Mouse (Mus musculus) forebrain, embryonic 10.5 days (tissue): Measurements from ENCODE around the gene Fam19a2. TPM values are rescaled to one million over a fixed set of nuclear protein-coding genes. Genes with fewer than 3 reads are reported as not detected.

Source experiments
- DNase-seq: peaks from one replicate; pipeline ENCODE4 v3.0.0-alpha.2; 2017; ENCODE audit warnings: low spot score; ENCODE audit errors: extremely low spot score
- H3K27ac ChIP-seq: fragments of 300-500 bp; sonication (generic); 2 replicates; pipeline ENCODE4 v1.5.1; 2016; ENCODE audit warnings: mild to moderate bottlenecking
- H3K27me3 ChIP-seq: fragments of 300-500 bp; sonication (generic); 2 replicates; pipeline ENCODE4 v1.6.1; 2016; ENCODE audit warnings: mild to moderate bottlenecking; ENCODE audit not compliant: poor library complexity, severe bottlenecking
- H3K36me3 ChIP-seq: fragments of 300-500 bp; sonication (generic); replicated peaks from 2 replicates; pipeline ENCODE4 v1.6.1; 2016; ENCODE audit warnings: mild to moderate bottlenecking, moderate library complexity
- H3K4me1 ChIP-seq: fragments of 300-500 bp; sonication (generic); 2 replicates; pipeline ENCODE4 v1.6.1; 2016
- H3K4me3 ChIP-seq: fragments of 300-500 bp; sonication (generic); 2 replicates; pipeline ENCODE4 v1.5.1; 2016; ENCODE audit warnings: mild to moderate bottlenecking, moderate library complexity
- H3K9me3 ChIP-seq: fragments of 300-500 bp; sonication (generic); 2 replicates; pipeline ENCODE4 v1.6.1; 2016; ENCODE audit warnings: mild to moderate bottlenecking, moderate library complexity
- WGBS: fragments of 180-500 bp; shearing (Covaris S2); methylation state at CpG from one replicate; pipeline ENCODE4 v1.1.7; 2016; 5-methylcytosine and 5-hydroxymethylcytosine counted together
- polyA plus RNA-seq: library from polyadenylated mRNA; unstranded; fragments of >200 nt; fragmentation: Nextera tagmentation; extraction: Ambion mirVana; gene quantifications from 2 replicates; pipeline ENCODE4 v1.2.1, GENCODE M21; 2016

The Fam19a2 gene
- polyA plus RNA-seq, 1 experiment from 2014 or later = 2.2 TPM

- H3K36me3 ChIP-seq = no peaks in the 10 kb centered on the region
- peaks cover 11% of the 10 kb centered on the region; the same call in 1 of the 2 replicates for H3K9me3 ChIP-seq
- H3K27me3 ChIP-seq = no peaks in the 10 kb centered on the region
- peaks cover 3% of the 10 kb centered on the region; the same call in 1 of the 2 replicates for H3K4me1 ChIP-seq
- WGBS = 89% methylated on average over 2 of the region's 2 CpGs
- no peak for DNase-seq
- H3K27ac ChIP-seq = no peak overlapping the region
- no peak overlapping the region for H3K4me3 ChIP-seq
Measured at GRCm38 (mm10) chr10:123520613-123521012, 256.8 kb downstream of the Fam19a2 start.

- 95% methylated on average over 6 of the region's 6 CpGs for WGBS
- no peak overlapping the region for H3K27ac ChIP-seq
- no peaks in the 10 kb centered on the region for H3K27me3 ChIP-seq
- H3K36me3 ChIP-seq = no peaks in the 10 kb centered on the region
- no peak for DNase-seq
- peaks cover 11% of the 10 kb centered on the region; the same call in 1 of the 2 replicates for H3K9me3 ChIP-seq
- H3K4me1 ChIP-seq = peaks cover 3% of the 10 kb centered on the region; the same call in 1 of the 2 replicates
- no peak overlapping the region for H3K4me3 ChIP-seq
Measured at GRCm38 (mm10) chr10:123521203-123521602, 257.4 kb downstream of the Fam19a2 start.

GRCm38 (mm10) chr10:123525424-123525823, 261.6 kb downstream of the Fam19a2 start:
- H3K4me3 ChIP-seq = no peak overlapping the region
- no peaks in the 10 kb centered on the region for H3K36me3 ChIP-seq
- peaks cover 3% of the 10 kb centered on the region; the same call in 1 of the 2 replicates for H3K4me1 ChIP-seq
- DNase-seq = no peak
- H3K9me3 ChIP-seq = peaks cover 11% of the 10 kb centered on the region; the same call in 1 of the 2 replicates
- H3K27me3 ChIP-seq = no peaks in the 10 kb centered on the region
- no peak overlapping the region for H3K27ac ChIP-seq
- 69% methylated on average over 5 of the region's 5 CpGs for WGBS

GRCm38 (mm10) chr10:123526059-123526458, 262.3 kb downstream of the Fam19a2 start:
- Histone ChIP-seq H3K4me3 (no peak overlapping the region), H3K4me1 (peaks cover 3% of the 10 kb centered on the region; the same call in 1 of the 2 replicates), H3K27ac (no peak overlapping the region), H3K9me3 (peaks cover 11% of the 10 kb centered on the region; the same call in 1 of the 2 replicates), H3K36me3 (no peaks in the 10 kb centered on the region), H3K27me3 (no peaks in the 10 kb centered on the region)
- WGBS = 71% methylated on average over 3 of the region's 3 CpGs
- DNase-seq = no peak

GRCm38 (mm10) chr10:123536143-123536542, 272.3 kb downstream of the Fam19a2 start:
- no peaks in the 10 kb centered on the region for H3K27me3 ChIP-seq
- WGBS = 91% methylated on average over 4 of the region's 4 CpGs
- no peaks in the 10 kb centered on the region for H3K36me3 ChIP-seq
- H3K4me3 ChIP-seq = no peak overlapping the region
- H3K9me3 ChIP-seq = no peaks in the 10 kb centered on the region
- H3K4me1 ChIP-seq = no peaks in the 10 kb centered on the region
- no peak overlapping the region for H3K27ac ChIP-seq
- DNase-seq = no peak

- no peak for DNase-seq
- Histone ChIP-seq H3K36me3 (no peaks in the 10 kb centered on the region), H3K27ac (no peak overlapping the region), H3K27me3 (no peaks in the 10 kb centered on the region), H3K4me3 (no peak overlapping the region), H3K4me1 (no peaks in the 10 kb centered on the region), H3K9me3 (no peaks in the 10 kb centered on the region)
- WGBS = 84% methylated on average over 6 of the region's 6 CpGs
Measured at GRCm38 (mm10) chr10:123548391-123548790, 284.6 kb downstream of the Fam19a2 start.

DNA sequence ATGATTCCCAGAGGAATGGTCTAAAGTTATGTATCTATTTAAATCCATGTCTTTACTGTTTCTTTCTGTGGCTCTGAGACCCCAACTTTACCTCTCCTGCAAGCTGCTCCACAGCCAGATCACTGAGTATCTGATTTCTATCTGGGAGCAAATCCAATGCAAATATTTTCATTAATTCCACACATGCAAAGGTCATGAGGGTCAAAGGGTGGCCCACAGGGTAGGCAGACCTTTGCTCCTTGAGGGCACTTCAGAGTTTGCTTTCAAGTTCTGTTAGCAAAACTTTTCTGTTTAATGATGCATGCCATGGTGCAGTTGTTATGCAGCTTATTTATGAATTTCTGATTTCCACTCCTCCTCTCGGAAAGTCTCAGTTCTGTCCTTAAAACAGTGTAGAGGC, 303.9 kb downstream of the Fam19a2 start:
- no peak for DNase-seq
- Histone ChIP-seq H3K4me1 (peaks cover 5% of the 10 kb centered on the region; the same call in 1 of the 2 replicates), H3K4me3 (no peak overlapping the region), H3K27ac (no peak overlapping the region), H3K9me3 (no peaks in the 10 kb centered on the region), H3K36me3 (no peaks in the 10 kb centered on the region), H3K27me3 (no peaks in the 10 kb centered on the region)
- 72% methylated on average over 1 of the region's 1 CpGs for WGBS

- no peak for DNase-seq
- peaks cover 5% of the 10 kb centered on the region; the same call in 1 of the 2 replicates for H3K4me1 ChIP-seq
- H3K9me3 ChIP-seq = no peaks in the 10 kb centered on the region
- H3K4me3 ChIP-seq = no peak overlapping the region
- H3K36me3 ChIP-seq = no peaks in the 10 kb centered on the region
- no peaks in the 10 kb centered on the region for H3K27me3 ChIP-seq
- 80% methylated on average over 10 of the region's 10 CpGs for WGBS
- H3K27ac ChIP-seq = no peak overlapping the region
Measured at GRCm38 (mm10) chr10:123570616-123571188, 306.9 kb downstream of the Fam19a2 start.

DNA sequence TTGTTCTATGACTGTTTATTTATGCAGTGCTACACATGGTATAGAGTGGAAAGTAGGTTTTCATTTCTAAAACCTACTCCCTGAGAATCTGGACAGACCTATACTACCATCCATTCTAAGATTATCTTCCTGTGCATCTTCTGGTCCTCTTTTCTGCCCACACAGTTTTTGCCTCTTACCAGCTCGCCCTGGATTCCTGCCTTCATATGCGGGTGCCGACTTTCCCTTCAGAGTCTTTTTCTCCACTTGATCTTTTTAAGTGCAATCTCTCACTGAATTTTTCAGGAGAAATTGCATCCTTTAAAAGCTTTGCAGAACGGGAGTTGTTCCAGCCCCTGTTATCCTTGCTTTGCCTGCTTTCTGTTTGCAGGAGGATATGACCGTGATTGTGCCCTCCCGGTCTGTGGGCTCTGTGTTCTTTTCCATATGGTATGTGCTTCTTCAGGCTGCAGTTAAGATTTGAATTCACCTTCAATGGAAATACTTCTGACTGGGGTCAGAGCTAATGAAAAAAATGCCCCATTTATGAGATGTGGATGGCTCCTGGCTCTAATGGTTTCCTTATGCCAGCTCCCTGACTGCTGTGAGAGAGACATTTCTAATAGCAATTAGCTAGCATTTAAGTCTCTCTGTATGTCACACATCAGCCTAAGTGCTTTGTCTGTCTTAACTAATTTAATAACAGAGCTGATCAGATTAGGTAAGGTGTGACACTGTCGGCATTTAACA, 308.7 kb downstream of the Fam19a2 start:
- no peaks in the 10 kb centered on the region for H3K9me3 ChIP-seq
- peak overlapping the region; percentile 30; the same call in 1 of the 2 replicates for H3K27ac ChIP-seq
- no peaks in the 10 kb centered on the region for H3K27me3 ChIP-seq
- peaks cover 5% of the 10 kb centered on the region; the same call in 1 of the 2 replicates for H3K4me1 ChIP-seq
- H3K36me3 ChIP-seq = no peaks in the 10 kb centered on the region
- 74% methylated on average over 7 of the region's 7 CpGs for WGBS
- H3K4me3 ChIP-seq = no peak overlapping the region
- no peak for DNase-seq

- no peaks in the 10 kb centered on the region for H3K27me3 ChIP-seq
- WGBS = 75% methylated on average over 4 of the region's 4 CpGs
- no peak overlapping the region for H3K4me3 ChIP-seq
- DNase-seq = no peak
- H3K4me1 ChIP-seq = 0 out of 2 replicates have a peak, but pooled peaks cover 5% of the 10 kb centered on the region
- H3K9me3 ChIP-seq = no peaks in the 10 kb centered on the region
- no peaks in the 10 kb centered on the region for H3K36me3 ChIP-seq
- no peak overlapping the region for H3K27ac ChIP-seq
Measured at GRCm38 (mm10) chr10:123577823-123578222, 314.0 kb downstream of the Fam19a2 start.

- Histone ChIP-seq H3K27me3 (no peaks in the 10 kb centered on the region), H3K36me3 (no peaks in the 10 kb centered on the region), H3K4me3 (no peak overlapping the region), H3K9me3 (no peaks in the 10 kb centered on the region), H3K27ac (no peak overlapping the region), H3K4me1 (0 out of 2 replicates have a peak, but pooled peaks cover 5% of the 10 kb centered on the region)
- 84% methylated on average over 2 of the region's 2 CpGs for WGBS
- no peak for DNase-seq
Measured at GRCm38 (mm10) chr10:123579012-123579411, 315.2 kb downstream of the Fam19a2 start.

GRCm38 (mm10) chr10:123595043-123595442, 331.2 kb downstream of the Fam19a2 start:
- Histone ChIP-seq H3K4me3 (no peak overlapping the region), H3K36me3 (no peaks in the 10 kb centered on the region), H3K4me1 (peaks cover 3% of the 10 kb centered on the region; the same call in 1 of the 2 replicates), H3K27me3 (no peaks in the 10 kb centered on the region), H3K27ac (no peak overlapping the region), H3K9me3 (no peaks in the 10 kb centered on the region)
- DNase-seq = no peak

DNA sequence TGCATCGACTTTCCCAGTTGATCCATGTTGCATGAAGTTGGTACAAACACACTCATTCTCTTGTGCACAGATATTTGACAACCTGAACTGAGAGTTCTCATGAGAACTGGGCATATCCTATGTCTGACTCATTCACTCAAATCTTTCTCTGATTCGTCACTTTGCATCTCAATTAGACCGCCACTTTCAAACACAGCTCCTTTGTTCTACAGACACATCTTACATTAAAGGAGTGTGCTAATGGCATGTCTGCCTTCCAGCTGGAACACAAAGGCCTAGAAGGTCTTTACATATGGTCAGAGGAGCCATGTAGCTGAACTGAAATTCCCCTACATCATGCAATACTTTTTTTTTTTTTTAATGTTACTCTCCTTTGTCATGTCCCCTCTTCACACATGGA, 333.3 kb downstream of the Fam19a2 start:
- H3K27ac ChIP-seq = no peak overlapping the region
- WGBS = 89% methylated on average over 3 of the region's 3 CpGs

More for the DNA sequence above, 333.3 kb downstream of the Fam19a2 start:
- Histone ChIP-seq H3K9me3 (no peaks in the 10 kb centered on the region), H3K36me3 (no peaks in the 10 kb centered on the region), H3K4me3 (no peak overlapping the region), H3K4me1 (peaks cover 3% of the 10 kb centered on the region; the same call in 1 of the 2 replicates), H3K27me3 (no peaks in the 10 kb centered on the region)
- no peak for DNase-seq
